Mouse (Mus musculus): ENCODE measurements around the gene Ctps2. TPM values are rescaled to one million over a fixed set of nuclear protein-coding genes. Genes with fewer than 3 reads are reported as not detected.
"Not testable (repeated sequence)": the region's sequence is repeated elsewhere in the genome, so short reads cannot be mapped to it uniquely, and the experiment has no call there.

The Ctps2 gene
- polyA plus RNA-seq (2011; ENCODE audit: insufficient read length, low read depth, missing spikeins), result 56.5 and 61.1 TPM in 2 replicates

GRCm38 (mm10) chrX:162900938-162901337 lies at the start of gene Ctps2:
TSS of gene Ctps2 (plus strand) at chrX:162901238.
- peak within 1 kb of the TSS; percentile 64 for H3K4me3 ChIP-seq (ENCODE audit: insufficient read depth, low read length)
- TF ChIP-seq POLR2A (IDR thresholded peaks at IDR 0.05; ENCODE audit: low read depth, low read length) (no peak), CTCF (IDR thresholded peaks at IDR 0.05; ENCODE audit: borderline replicate concordance, insufficient read depth, low read length) (no peak)
- no peaks in the 10 kb centered on the region for H3K4me1 ChIP-seq (ENCODE audit: control insufficient read depth, insufficient read depth, low read length)
- peak within 1 kb of the TSS; percentile 66 for H3K27ac ChIP-seq (ENCODE audit: insufficient read depth, low read length)

- no peak overlapping the region for H3K4me3 ChIP-seq (ENCODE audit: insufficient read depth, low read length)
- H3K27ac ChIP-seq (ENCODE audit: insufficient read depth, low read length), result peak overlapping the region; percentile 67; the same call in 1 of the 2 replicates
- H3K4me1 ChIP-seq (ENCODE audit: control insufficient read depth, insufficient read depth, low read length), result peaks cover 8% of the 10 kb centered on the region; the same call in 1 of the 2 replicates
- TF ChIP-seq CTCF (IDR thresholded peaks at IDR 0.05; ENCODE audit: borderline replicate concordance, insufficient read depth, low read length), result no peak
- TF ChIP-seq POLR2A (IDR thresholded peaks at IDR 0.05; ENCODE audit: low read depth, low read length), result no peak
Measured at GRCm38 (mm10) chrX:162868294-162868965, 32.6 kb upstream of the Ctps2 start.

GRCm38 (mm10) chrX:162871734-162872517 lies 29.1 kb upstream of the Ctps2 start:
- TF ChIP-seq POLR2A (IDR thresholded peaks at IDR 0.05; ENCODE audit: low read depth, low read length) (no peak), CTCF (IDR thresholded peaks at IDR 0.05; ENCODE audit: borderline replicate concordance, insufficient read depth, low read length) (peak; percentile 70; the same call in 1 of the 2 replicates)
- Histone ChIP-seq H3K4me1 (ENCODE audit: control insufficient read depth, insufficient read depth, low read length) (peaks cover 8% of the 10 kb centered on the region; the same call in 1 of the 2 replicates), H3K4me3 (ENCODE audit: insufficient read depth, low read length) (no peak overlapping the region), H3K27ac (ENCODE audit: insufficient read depth, low read length) (no peak overlapping the region)

- H3K4me1 ChIP-seq (ENCODE audit: control insufficient read depth, insufficient read depth, low read length), result peaks cover 2% of the 10 kb centered on the region; the same call in 1 of the 2 replicates
- H3K27ac ChIP-seq (ENCODE audit: insufficient read depth, low read length), result peak overlapping the region; percentile 18; the same call in 1 of the 2 replicates
- no peak overlapping the region for H3K4me3 ChIP-seq (ENCODE audit: insufficient read depth, low read length)
- TF ChIP-seq POLR2A (IDR thresholded peaks at IDR 0.05; ENCODE audit: low read depth, low read length) (no peak), CTCF (IDR thresholded peaks at IDR 0.05; ENCODE audit: borderline replicate concordance, insufficient read depth, low read length) (no peak)
Measured at GRCm38 (mm10) chrX:162873761-162874160, 27.3 kb upstream of the Ctps2 start.

- Histone ChIP-seq H3K4me3 (ENCODE audit: insufficient read depth, low read length) (no peak overlapping the region), H3K27ac (ENCODE audit: insufficient read depth, low read length) (no peak overlapping the region), H3K4me1 (ENCODE audit: control insufficient read depth, insufficient read depth, low read length) (no peaks in the 10 kb centered on the region)
- TF ChIP-seq POLR2A (IDR thresholded peaks at IDR 0.05; ENCODE audit: low read depth, low read length) (no peak), CTCF (IDR thresholded peaks at IDR 0.05; ENCODE audit: borderline replicate concordance, insufficient read depth, low read length) (no peak)
Measured at GRCm38 (mm10) chrX:162878236-162878635, 22.8 kb upstream of the Ctps2 start.

- H3K4me1 ChIP-seq (ENCODE audit: control insufficient read depth, insufficient read depth, low read length), result no peaks in the 10 kb centered on the region
- TF ChIP-seq POLR2A (IDR thresholded peaks at IDR 0.05; ENCODE audit: low read depth, low read length), result peak; percentile 85
- no peak for TF ChIP-seq CTCF (IDR thresholded peaks at IDR 0.05; ENCODE audit: borderline replicate concordance, insufficient read depth, low read length)
- no peak within 1 kb of the TSS for H3K27ac ChIP-seq (ENCODE audit: insufficient read depth, low read length)
- H3K4me3 ChIP-seq (ENCODE audit: insufficient read depth, low read length), result peak within 1 kb of the TSS; percentile 58
Measured at GRCm38 (mm10) chrX:162887931-162888511, 13.0 kb upstream of the Ctps2 start, which contains the start of gene Syap1. TSS of gene Syap1 (minus strand) at chrX:162888447.

GRCm38 (mm10) chrX:162888575-162889223 lies 12.3 kb upstream of the Ctps2 start:
- H3K4me3 ChIP-seq (ENCODE audit: insufficient read depth, low read length); H3K4me1 ChIP-seq (ENCODE audit: control insufficient read depth, insufficient read depth, low read length); H3K27ac ChIP-seq (ENCODE audit: insufficient read depth, low read length): not testable (repeated sequence)

GRCm38 (mm10) chrX:162901371-162902039 lies 467 bp downstream of the Ctps2 start:
- Histone ChIP-seq H3K4me3 (ENCODE audit: insufficient read depth, low read length) (peak overlapping the region; percentile 64), H3K4me1 (ENCODE audit: control insufficient read depth, insufficient read depth, low read length) (no peaks in the 10 kb centered on the region), H3K27ac (ENCODE audit: insufficient read depth, low read length) (peak overlapping the region; percentile 66)
- TF ChIP-seq CTCF (IDR thresholded peaks at IDR 0.05; ENCODE audit: borderline replicate concordance, insufficient read depth, low read length) (no peak), POLR2A (IDR thresholded peaks at IDR 0.05; ENCODE audit: low read depth, low read length) (no peak)

All from embryonic fibroblast, embryonic 13.5 days (primary cell).